Mouse (Mus musculus) layer of hippocampus, adult 8-10 months (tissue): ENCODE data around the gene Zfp706. TPM values are rescaled to one million over a fixed set of nuclear protein-coding genes. Genes with fewer than 3 reads are reported as not detected.
"Not testable (repeated sequence)": the region's sequence is repeated elsewhere in the genome, so short reads cannot be mapped to it uniquely, and the experiment has no call there.

Experiments used
- DNase-seq, 2 experiments: peaks; one replicate each; pipeline ENCODE4 v3.0.0; 2022; ENCODE audit warnings: low spot score in 2 of 2
- total RNA-seq, 4 experiments: library from RNA; stranded (reverse); gene quantifications; 2 replicates each; pipeline ENCODE4 v1.2.4; 2022

The Zfp706 gene
- total RNA-seq, 4 experiments from 2014 or later = 229 to 299 (median 248) TPM

GRCm38 (mm10) chr15:37011316-37011715 is 3.7 kb upstream of the Zfp706 start:
- DNase-seq = no peak

- DNase-seq = no peak
These were observed 973 bp upstream of the Zfp706 start for GRCm38 (mm10) chr15:37008546-37008945.

DNA sequence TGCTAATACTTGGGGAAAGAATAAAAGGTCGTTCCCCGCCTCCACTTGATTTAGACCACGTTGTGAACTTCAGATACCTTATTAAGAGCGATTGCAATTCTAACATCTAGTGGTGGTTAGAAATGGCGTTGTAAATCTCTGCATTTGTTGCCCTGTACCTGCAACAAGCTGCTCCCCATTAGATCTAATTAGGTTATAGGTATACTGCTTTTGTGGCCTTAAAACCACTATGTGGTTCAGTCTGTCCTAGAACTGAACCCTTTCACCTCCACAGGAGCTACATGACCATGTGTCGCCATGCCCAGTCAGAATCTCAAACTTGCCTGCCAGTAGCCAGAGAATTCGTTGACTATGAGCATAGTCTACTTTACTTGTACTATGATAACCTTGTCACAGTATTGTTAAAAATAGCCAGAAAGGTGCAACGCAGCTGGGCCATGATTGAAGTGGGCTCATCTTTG is 416 bp upstream of the Zfp706 start:
- no peak for DNase-seq

DNA sequence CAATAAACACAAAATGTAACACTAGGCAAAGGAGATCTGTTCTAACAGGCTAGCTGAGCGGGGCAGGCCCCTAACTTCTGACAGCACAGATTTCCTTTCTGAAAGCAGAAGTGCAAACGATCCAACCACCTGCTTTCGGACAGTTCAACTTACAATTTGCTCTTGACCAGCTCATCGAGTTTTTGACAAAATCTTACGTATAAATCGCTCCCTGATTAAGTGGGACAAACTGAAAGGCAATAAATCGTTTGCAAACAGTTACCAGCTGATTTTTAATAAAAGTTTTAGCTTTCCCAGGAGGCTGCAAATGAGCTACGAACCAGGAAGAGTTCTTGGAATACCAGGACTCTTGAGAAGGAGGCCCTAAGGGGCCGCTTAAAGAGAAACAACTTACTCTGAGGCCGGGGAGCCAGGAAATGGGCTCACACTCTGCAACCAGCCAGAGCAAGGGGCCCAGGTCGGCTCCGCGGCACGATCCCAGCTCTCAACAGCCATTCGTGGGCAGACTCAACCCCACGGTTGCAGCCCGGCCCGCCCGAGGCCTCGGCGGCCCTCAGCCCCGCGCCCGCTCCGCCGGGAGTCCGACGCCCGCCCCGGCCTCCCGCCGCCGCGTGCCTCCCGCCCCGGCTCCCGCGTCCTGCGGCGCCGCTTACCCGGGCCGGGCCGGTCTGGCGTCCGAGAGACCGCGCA is 953 bp downstream of the Zfp706 start:
- DNase-seq = no peak

DNA sequence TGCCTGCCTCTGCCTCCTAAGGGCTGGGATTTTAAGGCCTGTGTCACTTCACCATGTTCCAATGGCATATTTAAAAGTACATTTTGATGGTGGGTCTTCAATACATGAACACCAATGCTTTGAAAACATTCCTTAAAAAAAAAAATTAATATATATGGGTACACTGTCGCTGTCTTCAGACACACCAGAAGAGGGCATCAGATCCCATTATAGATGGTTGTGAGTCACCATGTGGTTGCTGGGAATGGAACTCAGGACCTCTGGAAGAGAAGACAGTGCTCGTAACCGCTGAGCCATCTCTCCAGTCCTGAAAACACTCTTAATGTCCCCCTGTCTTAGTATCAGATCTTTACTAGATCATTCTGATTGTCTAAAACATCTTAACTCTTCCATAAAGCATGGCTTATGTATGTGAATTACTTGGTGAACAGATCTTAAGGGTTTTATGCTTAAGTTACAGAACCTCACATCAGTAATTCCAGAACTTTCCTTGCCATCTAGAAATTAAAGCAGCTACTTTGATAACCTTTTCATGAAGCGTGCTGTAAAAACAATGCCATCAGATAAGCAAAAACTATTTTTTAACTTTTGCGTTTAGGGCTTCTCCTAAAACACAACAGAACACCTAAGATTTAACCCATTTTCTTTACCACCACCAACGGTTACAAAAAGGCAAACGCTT is 1.6 kb downstream of the Zfp706 start:
- DNase-seq = no peak

DNA sequence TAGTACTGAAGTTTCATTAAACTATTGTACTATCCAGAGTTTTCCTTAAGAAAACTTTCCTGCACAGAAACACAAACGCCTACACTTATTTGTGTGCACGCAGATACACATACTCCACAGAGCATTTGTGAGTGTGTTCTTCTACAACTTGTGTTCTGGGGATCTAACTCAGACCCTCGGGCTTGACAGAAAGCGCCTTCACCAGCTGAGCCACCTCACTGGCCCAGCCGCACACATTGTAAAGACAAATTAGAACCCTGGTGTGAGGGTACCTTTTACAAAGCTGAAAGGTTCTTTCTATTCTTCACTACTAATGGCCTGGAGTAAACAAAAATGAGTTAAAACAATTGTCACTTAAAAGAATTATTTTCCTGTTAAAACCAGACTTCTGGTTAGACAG is 2.7 kb downstream of the Zfp706 start:
- DNase-seq = no peak

- no peak for DNase-seq
These were observed 5.3 kb downstream of the Zfp706 start for GRCm38 (mm10) chr15:37002276-37002675.

- not testable (repeated sequence) for DNase-seq
These were observed 8.0 kb downstream of the Zfp706 start for GRCm38 (mm10) chr15:36999602-37000001.

DNA sequence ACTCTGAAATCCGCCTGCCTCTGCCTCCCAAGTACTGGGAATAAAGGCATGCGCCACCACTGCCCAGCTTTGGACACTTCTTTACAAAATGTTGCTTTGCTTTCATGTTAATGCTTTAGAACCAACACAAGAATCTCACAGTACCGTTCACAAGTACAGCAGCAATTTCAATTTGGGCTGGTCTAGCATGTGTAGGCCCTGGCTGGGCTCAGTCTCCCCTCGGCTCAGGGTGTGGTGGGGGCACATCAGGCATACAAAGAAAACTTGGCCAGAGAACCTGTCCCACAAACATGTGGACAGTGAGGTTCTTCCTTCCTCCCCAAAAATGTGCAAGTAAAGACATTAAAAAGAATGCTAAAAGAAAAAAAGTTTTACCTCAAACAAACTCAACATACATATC is 12.4 kb downstream of the Zfp706 start:
- DNase-seq = no peak

- no peak for DNase-seq
These were observed 12.9 kb downstream of the Zfp706 start for GRCm38 (mm10) chr15:36994665-36995064.

DNA sequence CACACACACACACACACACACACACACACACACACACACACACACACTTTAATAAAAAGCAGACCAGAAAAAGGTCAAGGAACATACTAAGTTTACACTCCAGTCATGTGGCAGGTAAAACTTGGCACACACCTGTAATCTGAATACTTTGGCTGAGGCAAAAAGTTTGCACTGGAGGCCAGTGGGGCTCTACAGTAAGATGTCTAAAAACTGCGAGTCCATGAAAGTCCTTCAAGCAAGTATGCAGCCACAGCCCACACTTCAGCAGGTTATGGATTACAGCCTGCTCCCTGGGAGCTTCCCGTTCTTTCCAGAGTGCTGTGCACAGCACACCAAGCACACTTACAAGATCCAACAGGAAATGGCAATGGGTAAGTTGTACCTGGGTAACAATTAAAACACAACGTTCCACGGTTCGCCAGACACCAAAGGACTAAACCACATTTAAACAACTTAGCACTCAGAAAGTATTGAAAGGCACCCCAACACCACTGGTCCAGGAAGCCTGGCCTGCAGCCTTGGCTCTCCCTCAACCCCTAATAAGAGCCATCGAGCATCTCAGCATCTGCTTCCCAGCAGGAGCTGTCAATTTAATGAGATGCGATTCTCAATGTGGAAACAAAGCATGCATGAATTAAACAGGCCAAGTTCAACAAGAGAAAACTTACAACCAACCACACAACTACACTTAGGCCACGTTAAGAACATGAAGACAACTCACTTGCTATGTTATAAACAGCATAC is 14.0 kb downstream of the Zfp706 start:
- no peak for DNase-seq

DNA sequence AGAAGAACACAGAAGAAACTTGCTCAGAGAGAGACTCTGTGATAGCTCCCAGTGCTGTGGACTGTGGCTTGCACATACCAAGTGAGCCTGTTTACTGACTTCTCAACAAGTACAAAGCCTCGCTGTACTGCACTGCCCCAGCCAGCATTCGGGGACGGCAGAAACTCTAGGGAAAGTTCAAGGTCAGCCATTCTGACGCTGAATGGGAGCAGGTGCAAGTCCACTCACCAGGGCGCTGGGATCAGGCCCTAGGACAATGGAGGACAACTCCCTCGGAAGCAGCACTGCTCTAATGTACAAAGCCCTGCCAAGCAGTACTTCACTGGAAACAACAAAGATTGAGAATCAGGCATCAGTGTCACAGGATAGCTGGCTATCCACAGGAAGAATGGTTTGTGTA is 16.2 kb downstream of the Zfp706 start:
- DNase-seq = no peak

DNA sequence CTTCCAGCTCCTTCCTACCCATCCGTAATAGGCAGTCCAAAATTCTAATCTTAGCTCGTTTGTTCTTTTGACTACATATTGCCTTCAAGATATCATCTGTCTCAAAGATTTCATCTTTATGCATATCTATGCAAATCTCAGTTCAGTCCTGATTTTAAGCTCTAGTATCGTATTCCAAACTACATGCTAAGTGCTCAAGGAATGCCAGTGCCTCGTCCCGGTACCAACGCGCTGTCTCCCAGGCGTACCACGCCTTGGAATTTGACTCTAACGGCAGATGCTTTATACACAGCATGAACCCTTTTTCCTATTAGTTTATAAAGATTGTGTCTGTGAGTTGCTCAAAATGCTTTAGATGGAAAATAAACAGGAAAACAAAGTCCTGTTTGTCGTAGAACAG is 17.7 kb downstream of the Zfp706 start:
- no peak for DNase-seq

DNA sequence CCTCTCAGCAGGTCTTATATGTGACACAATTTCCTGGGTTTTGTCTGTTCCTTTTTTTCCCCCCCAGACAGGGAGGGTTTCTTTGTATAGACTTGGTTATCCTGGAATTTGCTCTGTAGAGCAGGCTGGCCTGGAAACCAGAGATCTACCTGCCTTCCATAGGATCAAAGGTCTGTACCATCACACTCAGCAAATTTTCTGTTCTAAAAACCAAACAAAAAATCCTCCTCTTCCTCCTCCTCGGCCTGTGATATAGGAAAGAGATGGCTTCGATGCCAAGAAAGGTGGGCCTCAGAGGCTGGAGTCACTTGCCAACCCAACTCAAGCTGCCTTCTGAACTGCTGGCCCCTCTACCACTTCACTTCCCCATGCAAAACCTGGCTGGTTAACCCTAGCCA is 18.9 kb downstream of the Zfp706 start:
- DNase-seq = no peak

DNA sequence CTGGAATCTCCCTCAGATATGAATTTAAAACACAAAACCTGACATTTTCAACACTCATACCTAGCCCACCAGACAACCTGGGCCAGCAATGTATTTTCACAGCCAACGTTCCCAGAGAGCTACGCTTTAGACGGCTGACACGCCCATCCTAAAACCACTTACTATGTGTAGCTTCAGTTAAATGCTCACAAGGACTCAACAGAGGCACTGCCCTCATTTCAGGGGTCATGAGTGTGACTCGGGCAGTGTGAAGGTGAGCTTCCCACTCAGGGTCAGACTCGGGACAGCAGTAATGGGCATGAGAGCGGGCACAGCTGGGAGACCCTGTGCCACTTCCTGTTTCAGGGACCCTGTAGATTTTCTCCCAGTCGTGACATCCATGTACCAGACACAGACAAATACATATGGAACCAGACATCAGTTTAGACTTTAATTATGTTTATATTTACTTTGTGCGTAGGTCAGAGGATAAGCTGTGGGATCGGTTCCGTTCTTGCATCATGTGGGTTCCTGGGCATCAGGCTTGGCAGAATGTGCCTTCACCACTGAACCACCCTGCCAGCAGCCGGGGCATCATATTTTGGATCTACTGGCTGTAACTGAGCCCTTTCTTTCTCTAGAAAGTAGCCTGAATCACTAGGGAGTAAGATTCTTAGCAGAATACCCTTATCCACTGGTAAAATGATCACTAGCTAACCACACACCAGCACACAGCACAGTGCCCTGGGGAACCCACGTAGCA is 19.4 kb downstream of the Zfp706 start:
- no peak for DNase-seq

- DNase-seq = no peak
These were observed 20.2 kb downstream of the Zfp706 start for GRCm38 (mm10) chr15:36987211-36987877.

DNA sequence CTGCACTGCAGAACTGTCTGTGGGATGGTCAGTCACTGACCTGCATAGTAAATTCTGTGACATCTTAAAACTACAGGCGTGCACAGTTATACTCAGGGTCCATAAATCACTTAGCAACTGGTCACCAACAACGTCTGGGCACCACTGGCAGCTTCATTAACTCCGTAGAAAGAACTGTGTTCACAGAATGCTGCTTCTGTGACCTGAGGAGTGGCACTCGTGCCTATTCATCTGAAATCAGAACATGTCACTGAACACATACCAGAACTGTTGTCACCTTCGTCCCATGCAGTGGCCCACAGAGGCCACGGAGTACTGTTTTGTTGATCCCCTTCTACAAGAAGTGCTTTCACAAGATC is 22.0 kb downstream of the Zfp706 start:
- no peak for DNase-seq

DNA sequence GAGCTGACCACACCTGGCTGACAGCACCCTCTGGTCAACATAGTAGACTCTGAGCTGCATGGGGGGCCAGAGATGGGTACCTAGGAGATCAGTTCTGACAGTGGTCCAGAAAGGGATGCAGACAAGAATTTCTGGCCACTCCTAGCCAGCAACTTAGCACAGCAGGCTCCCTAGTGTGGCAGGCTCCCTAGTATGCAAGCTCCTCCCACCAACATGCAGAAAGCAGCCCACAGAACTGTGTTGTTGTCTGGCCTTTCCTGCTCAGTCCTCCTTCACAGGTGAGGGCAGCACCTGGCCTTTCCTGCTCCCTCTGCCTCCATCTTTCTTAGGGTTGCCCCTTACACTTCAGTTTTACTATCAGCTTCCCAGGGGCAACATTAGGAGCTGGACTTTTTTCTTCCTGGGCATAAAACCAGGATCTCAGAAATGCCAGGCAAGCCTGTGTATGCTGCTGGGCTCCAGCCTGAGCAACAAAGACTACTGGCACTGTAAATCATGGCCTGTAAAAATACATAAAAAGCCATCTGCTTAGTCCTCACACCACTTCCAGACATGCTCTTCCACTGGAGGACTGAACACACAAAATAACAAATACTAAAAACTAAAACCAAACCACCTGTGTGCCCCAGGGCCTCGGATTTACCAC is 22.5 kb downstream of the Zfp706 start:
- DNase-seq = no peak

DNA sequence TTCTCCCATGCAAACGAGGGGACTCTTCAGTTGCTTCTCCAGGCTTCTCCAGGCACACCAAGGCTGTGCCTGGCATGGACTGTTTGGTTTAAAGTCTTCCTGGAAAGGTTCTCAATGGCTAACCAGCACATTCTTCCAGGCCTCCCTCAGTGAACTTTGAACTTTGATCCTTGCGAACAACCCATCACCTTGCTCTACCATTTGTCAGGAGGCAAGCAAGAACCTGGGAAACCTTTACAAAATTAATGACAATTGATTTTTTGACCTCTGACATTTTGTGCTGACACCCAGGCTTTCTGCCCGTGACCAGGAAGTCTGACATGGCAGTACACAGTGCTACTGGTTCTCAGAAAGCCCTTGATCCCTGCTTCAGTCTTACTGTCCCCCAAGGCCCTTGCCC is 24.1 kb downstream of the Zfp706 start:
- no peak for DNase-seq

DNA sequence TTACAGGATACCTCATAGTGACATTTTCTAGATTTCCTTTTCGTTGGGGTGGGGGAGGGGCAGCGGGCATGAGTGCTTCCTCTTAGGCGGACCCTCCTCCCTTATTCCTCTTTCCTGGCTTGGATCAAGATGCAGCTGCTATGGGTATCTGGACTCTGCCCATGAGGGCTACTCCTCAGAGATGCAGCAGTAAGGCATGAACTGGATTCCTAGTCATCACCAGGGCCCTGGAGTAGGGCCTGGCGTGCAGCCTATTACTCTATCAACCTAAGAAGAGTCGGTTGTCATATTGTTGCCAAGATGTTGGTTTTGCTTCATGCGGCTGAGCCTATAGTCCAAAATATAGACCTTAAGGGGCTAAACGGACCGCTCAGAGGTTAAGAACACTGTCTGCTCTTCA is 27.3 kb downstream of the Zfp706 start:
- DNase-seq = no peak
